Mouse (Mus musculus) forebrain, postnatal 0 days (tissue): ENCODE data around the gene Gpr183. TPM values are rescaled to one million over a fixed set of nuclear protein-coding genes. Genes with fewer than 3 reads are reported as not detected.

ENCODE experiments used
- ATAC-seq: fragments of 200-750 bp; cut with Nextera tagmentation; 2 replicates; pipeline ENCODE4 v1.8.0; 2017; ENCODE audit warnings: mild to moderate bottlenecking, moderate library complexity
- DNase-seq: peaks from one replicate; pipeline ENCODE4 v3.0.0-alpha.2; 2015
- H3K27ac ChIP-seq: fragments of 300-500 bp; sonication (generic); 2 replicates; pipeline ENCODE4 v1.5.1; 2014; ENCODE audit warnings: low read depth, mild to moderate bottlenecking, antibody characterized with exemption, low read length, moderate library complexity, mixed read lengths
- H3K27me3 ChIP-seq: fragments of 300-500 bp; sonication (generic); 2 replicates; pipeline ENCODE4 v1.6.1; 2014; ENCODE audit warnings: mild to moderate bottlenecking, low read length, mixed read lengths; ENCODE audit not compliant: insufficient read depth
- H3K36me3 ChIP-seq: fragments of 300-500 bp; sonication (generic); 2 replicates; pipeline ENCODE4 v1.6.1; 2014; ENCODE audit warnings: mild to moderate bottlenecking, moderate library complexity; ENCODE audit not compliant: insufficient read depth
- H3K4me1 ChIP-seq: fragments of 300-500 bp; sonication (generic); 2 replicates; pipeline ENCODE4 v1.6.1; 2014; ENCODE audit warnings: antibody characterized with exemption; ENCODE audit not compliant: insufficient read depth
- H3K4me2 ChIP-seq: fragments of 300-500 bp; sonication (generic); 2 replicates; pipeline ENCODE4 v1.6.1; 2014; ENCODE audit warnings: low read depth, mild to moderate bottlenecking, moderate library complexity
- H3K4me3 ChIP-seq: fragments of 300-500 bp; sonication (generic); 2 replicates; pipeline ENCODE4 v1.5.1; 2014; ENCODE audit warnings: low read depth, low read length, mixed read lengths
- H3K9ac ChIP-seq: fragments of 300-500 bp; sonication (generic); 2 replicates; pipeline ENCODE4 v1.6.1; 2014; ENCODE audit warnings: mild to moderate bottlenecking
- H3K9me3 ChIP-seq: fragments of 300-500 bp; sonication (generic); 2 replicates; pipeline ENCODE4 v1.6.1; 2016; ENCODE audit warnings: low read length
- CTCF ChIP-seq: sonication (generic); IDR thresholded peaks from 2 replicates; pipeline ENCODE4 v1.5.1; 2016; ENCODE audit warnings: antibody characterized with exemption, control low read depth, low read depth
- WGBS: fragments of 180-500 bp; shearing (Covaris S2); extraction: QIAGEN DNeasy Blood & Tissue Kit; methylation state at CpG from one replicate; pipeline ENCODE4 v1.1.7; 2014; 5-methylcytosine and 5-hydroxymethylcytosine counted together
- polyA plus RNA-seq: library from polyadenylated mRNA; unstranded; fragments of >200 nt; fragmentation: Nextera tagmentation; extraction: Ambion mirVana; gene quantifications from 2 replicates; pipeline ENCODE4 v1.2.1, GENCODE M21; 2015
- total RNA-seq: library from RNA; depleted of rRNA; stranded (reverse); fragments of >200 nt; gene quantifications from 2 replicates; pipeline ENCODE4 v1.2.3, GENCODE M21; 2014

The Gpr183 gene
- total and polyA plus RNA-seq, 2 experiments from 2014 or later, result 0.52 to 0.74 TPM

GRCm38 (mm10) chr14:121958041-121958750, 6.8 kb downstream of the Gpr183 start:
- WGBS, result 80% methylated on average over 3 of the region's 3 CpGs
- Histone ChIP-seq H3K9me3 (no peaks in the 10 kb centered on the region), H3K9ac (no peak overlapping the region), H3K4me3 (no peak overlapping the region), H3K4me1 (no peaks in the 10 kb centered on the region), H3K4me2 (no peak overlapping the region), H3K27ac (no peak overlapping the region), H3K27me3 (no peaks in the 10 kb centered on the region), H3K36me3 (0 out of 2 replicates have a peak, but pooled peaks cover 4% of the 10 kb centered on the region)
- ATAC-seq (no peak), DNase-seq (no peak)
- TF ChIP-seq CTCF, result no peak

DNA sequence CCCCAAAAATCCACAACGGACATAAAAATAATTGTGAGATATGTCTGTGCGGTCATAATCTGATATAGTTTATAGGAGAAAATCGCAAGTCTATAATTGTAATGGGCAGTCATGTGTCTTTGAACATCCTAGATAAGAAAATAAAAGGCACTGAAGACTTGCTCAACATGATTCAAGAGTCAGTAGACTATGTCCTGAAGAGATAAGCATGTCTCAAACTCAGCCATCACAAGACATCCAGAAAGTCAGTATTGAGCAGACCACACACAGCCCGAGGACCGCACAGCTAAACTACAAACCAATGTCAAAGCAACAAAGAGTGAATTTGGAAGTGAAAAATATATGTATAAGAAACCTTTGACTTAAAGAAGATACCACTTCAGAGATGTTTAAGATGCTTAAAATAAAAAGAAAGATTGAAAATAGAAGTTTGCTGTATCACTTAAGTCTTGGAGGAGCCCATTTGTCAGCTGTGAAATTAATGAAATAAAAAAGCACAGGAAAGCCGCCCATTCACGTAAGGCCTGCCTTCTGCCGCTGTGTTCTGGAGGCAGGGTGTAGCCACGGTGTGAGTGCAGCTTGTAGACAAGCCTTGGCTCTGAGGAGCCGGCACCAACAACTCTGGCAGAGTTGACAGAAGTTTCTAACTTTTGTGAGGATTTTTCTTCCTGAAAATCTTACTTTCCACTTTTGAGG, 7.7 kb downstream of the Gpr183 start:
- DNase-seq, result no peak
- H3K4me2 ChIP-seq, result no peak overlapping the region
- WGBS, result 92% methylated on average over 10 of the region's 10 CpGs
- no peak overlapping the region for H3K4me3 ChIP-seq
- H3K27ac ChIP-seq, result no peak overlapping the region
- no peak for ATAC-seq
- no peaks in the 10 kb centered on the region for H3K4me1 ChIP-seq
- no peak for TF ChIP-seq CTCF
- no peak overlapping the region for H3K9ac ChIP-seq
- H3K36me3 ChIP-seq, result 0 out of 2 replicates have a peak, but pooled peaks cover 4% of the 10 kb centered on the region
- H3K9me3 ChIP-seq, result no peaks in the 10 kb centered on the region
- H3K27me3 ChIP-seq, result no peaks in the 10 kb centered on the region

GRCm38 (mm10) chr14:121956291-121956690, 8.7 kb downstream of the Gpr183 start:
- no peak for TF ChIP-seq CTCF
- Histone ChIP-seq H3K27ac (no peak overlapping the region), H3K4me2 (no peak overlapping the region), H3K9ac (no peak overlapping the region), H3K9me3 (no peaks in the 10 kb centered on the region), H3K36me3 (0 out of 2 replicates have a peak, but pooled peaks cover 4% of the 10 kb centered on the region), H3K27me3 (no peaks in the 10 kb centered on the region), H3K4me3 (no peak overlapping the region), H3K4me1 (no peaks in the 10 kb centered on the region)
- ATAC-seq (no peak), DNase-seq (no peak)
- 91% methylated on average over 5 of the region's 5 CpGs for WGBS

DNA sequence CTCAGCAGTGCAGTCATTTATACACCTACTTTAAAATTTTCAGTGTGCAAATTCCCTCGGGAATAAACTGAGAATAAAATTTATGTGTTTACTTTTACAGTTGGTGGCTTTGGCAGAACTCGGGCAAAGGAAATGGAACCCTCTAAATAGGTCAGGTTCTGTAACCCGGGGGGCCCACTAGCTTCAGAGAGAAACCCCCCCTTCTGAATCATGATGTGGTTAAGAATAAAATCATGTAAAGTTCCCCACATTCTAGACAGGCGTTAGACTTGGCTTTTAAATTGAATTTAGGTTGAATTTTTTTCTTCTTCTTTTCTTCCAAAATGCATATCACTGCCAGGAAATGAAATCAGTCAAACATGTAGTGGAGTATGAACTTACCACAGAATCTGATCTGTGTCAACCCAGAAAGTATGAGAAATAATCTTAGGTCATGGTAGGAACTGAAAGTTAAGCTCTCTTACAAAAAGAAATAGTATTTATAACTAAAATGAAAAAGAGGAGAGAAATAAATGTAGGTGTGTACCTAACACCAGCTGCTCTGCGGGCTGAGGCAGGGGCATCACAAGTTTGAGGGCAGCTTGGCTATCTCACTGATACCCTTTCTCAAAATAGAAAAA, 9.7 kb downstream of the Gpr183 start:
- TF ChIP-seq CTCF, result no peak
- Histone ChIP-seq H3K4me1 (no peaks in the 10 kb centered on the region), H3K4me3 (no peak overlapping the region), H3K9me3 (no peaks in the 10 kb centered on the region), H3K4me2 (no peak overlapping the region), H3K27me3 (no peaks in the 10 kb centered on the region), H3K27ac (no peak overlapping the region), H3K9ac (no peak overlapping the region), H3K36me3 (0 out of 2 replicates have a peak, but pooled peaks cover 4% of the 10 kb centered on the region)
- ATAC-seq (no peak), DNase-seq (no peak)
- WGBS, result 86% methylated on average over 5 of the region's 5 CpGs

DNA sequence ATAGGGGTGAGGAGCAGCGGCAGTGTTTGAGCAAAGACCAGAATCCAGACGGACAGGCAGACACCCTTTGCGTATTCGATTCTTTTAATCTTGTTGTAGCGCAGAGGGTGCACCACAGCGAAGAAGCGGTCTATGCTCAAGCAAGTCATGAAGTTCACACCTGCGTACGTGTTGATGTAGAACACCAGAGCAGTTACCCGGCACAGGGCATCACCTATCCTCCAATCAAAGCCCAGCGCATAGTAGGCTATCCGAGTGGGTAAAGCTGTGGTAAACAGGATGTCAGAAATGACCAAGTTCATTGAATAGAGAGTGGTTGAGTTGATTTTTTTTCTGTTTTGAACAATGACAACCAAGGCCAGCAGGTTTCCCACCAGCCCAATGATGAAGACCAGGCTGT, 10.4 kb downstream of the Gpr183 start:
- 98% methylated on average over 12 of the region's 12 CpGs for WGBS
- Histone ChIP-seq H3K9me3 (no peaks in the 10 kb centered on the region), H3K27me3 (no peaks in the 10 kb centered on the region), H3K4me3 (no peak overlapping the region), H3K4me2 (no peak overlapping the region), H3K9ac (no peak overlapping the region), H3K36me3 (0 out of 2 replicates have a peak, but pooled peaks cover 4% of the 10 kb centered on the region), H3K27ac (no peak overlapping the region), H3K4me1 (no peaks in the 10 kb centered on the region)
- ATAC-seq (no peak), DNase-seq (no peak)
- no peak for TF ChIP-seq CTCF

- TF ChIP-seq CTCF, result no peak
- no peak overlapping the region for H3K4me3 ChIP-seq
- no peaks in the 10 kb centered on the region for H3K27me3 ChIP-seq
- no peaks in the 10 kb centered on the region for H3K4me1 ChIP-seq
- H3K4me2 ChIP-seq, result no peak overlapping the region
- DNase-seq, result no peak
- H3K9ac ChIP-seq, result no peak overlapping the region
- ATAC-seq, result no peak
- no peaks in the 10 kb centered on the region for H3K9me3 ChIP-seq
- 0 out of 2 replicates have a peak, but pooled peaks cover 4% of the 10 kb centered on the region for H3K36me3 ChIP-seq
- 92% methylated on average over 11 of the region's 11 CpGs for WGBS
- H3K27ac ChIP-seq, result no peak overlapping the region
Measured at GRCm38 (mm10) chr14:121954129-121954528, 10.9 kb downstream of the Gpr183 start.

GRCm38 (mm10) chr14:121952046-121952400, 13.0 kb downstream of the Gpr183 start:
- no peak overlapping the region for H3K9ac ChIP-seq
- H3K27ac ChIP-seq, result no peak overlapping the region
- H3K4me3 ChIP-seq, result no peak overlapping the region
- no peak overlapping the region for H3K4me2 ChIP-seq
- DNase-seq (no peak), ATAC-seq (no peak)
- WGBS, result 95% methylated on average over 5 of the region's 5 CpGs
- TF ChIP-seq CTCF, result no peak
- no peaks in the 10 kb centered on the region for H3K9me3 ChIP-seq
- no peaks in the 10 kb centered on the region for H3K4me1 ChIP-seq
- H3K36me3 ChIP-seq, result 0 out of 2 replicates have a peak, but pooled peaks cover 4% of the 10 kb centered on the region
- no peaks in the 10 kb centered on the region for H3K27me3 ChIP-seq
